Mouse (Mus musculus): ENCODE data around the gene Tcf25. TPM values are rescaled to one million over a fixed set of nuclear protein-coding genes. Genes with fewer than 3 reads are reported as not detected.

Gene Tcf25
- polyA plus RNA-seq, 1 experiment from 2014 or later, result 54.0 TPM

- Histone ChIP-seq H3K4me3 (ENCODE audit: low read depth, low read length) (no peak overlapping the region), H3K36me3 (ENCODE audit: control insufficient read depth, insufficient read depth) (peaks cover 24% of the 10 kb centered on the region), H3K27me3 (ENCODE audit: control insufficient read depth, insufficient read depth, low read depth, low read length) (no peaks in the 10 kb centered on the region), H3K9ac (ENCODE audit: low read depth, low read length) (no peak overlapping the region), H3K4me1 (ENCODE audit: control insufficient read depth, low read depth, low read length) (no peaks in the 10 kb centered on the region), H3K9me3 (replicated peaks; ENCODE audit: control insufficient read depth, low read length) (no peaks in the 10 kb centered on the region), H3K27ac (ENCODE audit: low read length) (no peak overlapping the region), H3K4me2 (ENCODE audit: low read depth, low read length) (no peak overlapping the region)
- WGBS (ENCODE audit: insufficient replicate concordance), result 75% methylated on average over 13 of the region's 13 CpGs
- ATAC-seq (ENCODE audit: low read depth), result no peak
These were observed 24.8 kb downstream of the Tcf25 start for GRCm38 (mm10) chr8:123398308-123398707.

- H3K4me2 ChIP-seq (ENCODE audit: low read depth, low read length), result no peak overlapping the region
- H3K27me3 ChIP-seq (ENCODE audit: control insufficient read depth, insufficient read depth, low read depth, low read length), result no peaks in the 10 kb centered on the region
- no peak overlapping the region for H3K27ac ChIP-seq (ENCODE audit: low read length)
- no peak overlapping the region for H3K4me3 ChIP-seq (ENCODE audit: low read depth, low read length)
- peaks cover 7% of the 10 kb centered on the region; the same call in 1 of the 2 replicates for H3K36me3 ChIP-seq (ENCODE audit: control insufficient read depth, insufficient read depth)
- no peak overlapping the region for H3K9ac ChIP-seq (ENCODE audit: low read depth, low read length)
- peaks cover under 1% of the 10 kb centered on the region; the same call in 1 of the 2 replicates for H3K4me1 ChIP-seq (ENCODE audit: control insufficient read depth, low read depth, low read length)
- no peak for ATAC-seq (ENCODE audit: low read depth)
- WGBS (ENCODE audit: insufficient replicate concordance), result 81% methylated on average over 9 of the region's 9 CpGs
- no peaks in the 10 kb centered on the region for H3K9me3 ChIP-seq (replicated peaks; ENCODE audit: control insufficient read depth, low read length)
These were observed 28.4 kb downstream of the Tcf25 start for GRCm38 (mm10) chr8:123401936-123402335.

GRCm38 (mm10) chr8:123402730-123403326 is 29.3 kb downstream of the Tcf25 start:
- no peak overlapping the region for H3K4me3 ChIP-seq (ENCODE audit: low read depth, low read length)
- H3K4me2 ChIP-seq (ENCODE audit: low read depth, low read length), result no peak overlapping the region
- no peak overlapping the region for H3K27ac ChIP-seq (ENCODE audit: low read length)
- peaks cover 9% of the 10 kb centered on the region for H3K4me1 ChIP-seq (ENCODE audit: control insufficient read depth, low read depth, low read length)
- peaks cover 2% of the 10 kb centered on the region; the same call in 1 of the 2 replicates for H3K27me3 ChIP-seq (ENCODE audit: control insufficient read depth, insufficient read depth, low read depth, low read length)
- ATAC-seq (ENCODE audit: low read depth), result no peak
- peaks cover 7% of the 10 kb centered on the region; the same call in 1 of the 2 replicates for H3K36me3 ChIP-seq (ENCODE audit: control insufficient read depth, insufficient read depth)
- H3K9ac ChIP-seq (ENCODE audit: low read depth, low read length), result no peak overlapping the region
- H3K9me3 ChIP-seq (replicated peaks; ENCODE audit: control insufficient read depth, low read length), result no peaks in the 10 kb centered on the region
- 69% methylated on average over 9 of the region's 9 CpGs for WGBS (ENCODE audit: insufficient replicate concordance)

GRCm38 (mm10) chr8:123404521-123404920 is 31.0 kb downstream of the Tcf25 start:
- Histone ChIP-seq H3K4me1 (ENCODE audit: control insufficient read depth, low read depth, low read length) (peaks cover 25% of the 10 kb centered on the region), H3K9ac (ENCODE audit: low read depth, low read length) (no peak overlapping the region), H3K4me2 (ENCODE audit: low read depth, low read length) (no peak overlapping the region), H3K36me3 (ENCODE audit: control insufficient read depth, insufficient read depth) (no peaks in the 10 kb centered on the region; the same call in 1 of the 2 replicates), H3K27ac (ENCODE audit: low read length) (no peak overlapping the region), H3K4me3 (ENCODE audit: low read depth, low read length) (no peak overlapping the region), H3K9me3 (replicated peaks; ENCODE audit: control insufficient read depth, low read length) (no peaks in the 10 kb centered on the region), H3K27me3 (ENCODE audit: control insufficient read depth, insufficient read depth, low read depth, low read length) (peaks cover 13% of the 10 kb centered on the region)
- WGBS (ENCODE audit: insufficient replicate concordance), result 51% methylated on average over 8 of the region's 8 CpGs
- ATAC-seq (ENCODE audit: low read depth), result no peak

- no peak within 1 kb of the TSS for H3K27ac ChIP-seq (ENCODE audit: low read length)
- H3K4me1 ChIP-seq (ENCODE audit: control insufficient read depth, low read depth, low read length), result peaks cover 41% of the 10 kb centered on the region
- ATAC-seq (ENCODE audit: low read depth), result no peak
- H3K9me3 ChIP-seq (replicated peaks; ENCODE audit: control insufficient read depth, low read length), result no peaks in the 10 kb centered on the region
- H3K36me3 ChIP-seq (ENCODE audit: control insufficient read depth, insufficient read depth), result no peaks in the 10 kb centered on the region
- WGBS (ENCODE audit: insufficient replicate concordance), result 4% methylated on average over 4 of the region's 4 CpGs
- peaks cover 35% of the 10 kb centered on the region for H3K27me3 ChIP-seq (ENCODE audit: control insufficient read depth, insufficient read depth, low read depth, low read length)
- H3K4me2 ChIP-seq (ENCODE audit: low read depth, low read length), result no peak within 1 kb of the TSS
- no peak within 1 kb of the TSS for H3K4me3 ChIP-seq (ENCODE audit: low read depth, low read length)
- H3K9ac ChIP-seq (ENCODE audit: low read depth, low read length), result no peak within 1 kb of the TSS
These were observed 33.2 kb downstream of the Tcf25 start, which contains the start of gene Mc1r for GRCm38 (mm10) chr8:123406786-123407185. TSS of gene Mc1r (plus strand) at chr8:123407107.

- peaks cover 48% of the 10 kb centered on the region for H3K4me1 ChIP-seq (ENCODE audit: control insufficient read depth, low read depth, low read length)
- no peak overlapping the region for H3K4me3 ChIP-seq (ENCODE audit: low read depth, low read length)
- H3K36me3 ChIP-seq (ENCODE audit: control insufficient read depth, insufficient read depth), result no peaks in the 10 kb centered on the region
- H3K9me3 ChIP-seq (replicated peaks; ENCODE audit: control insufficient read depth, low read length), result no peaks in the 10 kb centered on the region
- WGBS (ENCODE audit: insufficient replicate concordance), result 67% methylated on average over 13 of the region's 13 CpGs
- no peak overlapping the region for H3K4me2 ChIP-seq (ENCODE audit: low read depth, low read length)
- H3K27me3 ChIP-seq (ENCODE audit: control insufficient read depth, insufficient read depth, low read depth, low read length), result peaks cover 44% of the 10 kb centered on the region
- H3K27ac ChIP-seq (ENCODE audit: low read length), result no peak overlapping the region
- H3K9ac ChIP-seq (ENCODE audit: low read depth, low read length), result no peak overlapping the region
- ATAC-seq (ENCODE audit: low read depth), result no peak
These were observed 34.1 kb downstream of the Tcf25 start for GRCm38 (mm10) chr8:123407612-123408011.

GRCm38 (mm10) chr8:123408586-123409544 is 35.3 kb downstream of the Tcf25 start:
- Histone ChIP-seq H3K4me2 (ENCODE audit: low read depth, low read length) (peak overlapping the region; percentile 18; the same call in 1 of the 2 replicates), H3K27ac (ENCODE audit: low read length) (no peak overlapping the region), H3K9me3 (replicated peaks; ENCODE audit: control insufficient read depth, low read length) (no peaks in the 10 kb centered on the region), H3K9ac (ENCODE audit: low read depth, low read length) (no peak overlapping the region), H3K36me3 (ENCODE audit: control insufficient read depth, insufficient read depth) (no peaks in the 10 kb centered on the region), H3K27me3 (ENCODE audit: control insufficient read depth, insufficient read depth, low read depth, low read length) (peaks cover 51% of the 10 kb centered on the region), H3K4me1 (ENCODE audit: control insufficient read depth, low read depth, low read length) (peaks cover 48% of the 10 kb centered on the region), H3K4me3 (ENCODE audit: low read depth, low read length) (no peak overlapping the region)
- WGBS (ENCODE audit: insufficient replicate concordance), result 20% methylated on average over 9 of the region's 9 CpGs
- peak; percentile 68 for ATAC-seq (ENCODE audit: low read depth)

- no peak overlapping the region for H3K9ac ChIP-seq (ENCODE audit: low read depth, low read length)
- WGBS (ENCODE audit: insufficient replicate concordance), result 67% methylated on average over 8 of the region's 8 CpGs
- H3K4me1 ChIP-seq (ENCODE audit: control insufficient read depth, low read depth, low read length), result peaks cover 48% of the 10 kb centered on the region
- no peaks in the 10 kb centered on the region for H3K9me3 ChIP-seq (replicated peaks; ENCODE audit: control insufficient read depth, low read length)
- H3K27ac ChIP-seq (ENCODE audit: low read length), result no peak overlapping the region
- ATAC-seq (ENCODE audit: low read depth), result 0 out of 2 replicates have a peak, but pooled peaks have one; percentile 9
- H3K4me2 ChIP-seq (ENCODE audit: low read depth, low read length), result no peak overlapping the region
- H3K4me3 ChIP-seq (ENCODE audit: low read depth, low read length), result no peak overlapping the region
- peaks cover 51% of the 10 kb centered on the region for H3K27me3 ChIP-seq (ENCODE audit: control insufficient read depth, insufficient read depth, low read depth, low read length)
- no peaks in the 10 kb centered on the region for H3K36me3 ChIP-seq (ENCODE audit: control insufficient read depth, insufficient read depth)
These were observed 36.6 kb downstream of the Tcf25 start for GRCm38 (mm10) chr8:123410049-123410587.
